Mouse (Mus musculus): ENCODE data around the gene Rab11fip4.

The Rab11fip4 gene

DNA sequence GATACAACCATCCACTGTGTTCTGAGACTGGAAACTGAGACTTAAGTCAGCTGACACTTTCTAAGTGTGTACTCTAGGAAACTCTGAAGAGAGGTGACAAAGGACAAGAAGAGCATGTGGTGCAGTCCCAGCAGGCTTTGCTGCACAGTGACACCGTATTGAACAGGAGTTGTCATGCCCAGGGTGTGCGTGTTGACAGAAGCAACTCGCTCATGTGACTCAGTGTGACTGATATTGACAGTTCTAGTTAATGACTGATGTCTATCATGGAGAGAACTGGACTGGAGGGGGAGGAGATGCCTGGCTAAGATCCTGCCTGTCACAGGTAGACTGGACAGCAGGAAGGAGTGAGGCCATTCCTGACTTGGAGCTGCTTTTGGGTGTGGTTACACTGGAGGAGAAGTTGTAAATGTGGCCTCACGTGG is 63.4 kb downstream of the Rab11fip4 start:
- DNase-seq (ENCODE audit: low read depth, low spot score), result no peak

GRCm38 (mm10) chr11:79655592-79655991 is 64.6 kb downstream of the Rab11fip4 start:
- DNase-seq (ENCODE audit: low read depth, low spot score), result no peak

GRCm38 (mm10) chr11:79656491-79656890 is 65.5 kb downstream of the Rab11fip4 start:
- DNase-seq (ENCODE audit: low read depth, low spot score), result no peak

DNA sequence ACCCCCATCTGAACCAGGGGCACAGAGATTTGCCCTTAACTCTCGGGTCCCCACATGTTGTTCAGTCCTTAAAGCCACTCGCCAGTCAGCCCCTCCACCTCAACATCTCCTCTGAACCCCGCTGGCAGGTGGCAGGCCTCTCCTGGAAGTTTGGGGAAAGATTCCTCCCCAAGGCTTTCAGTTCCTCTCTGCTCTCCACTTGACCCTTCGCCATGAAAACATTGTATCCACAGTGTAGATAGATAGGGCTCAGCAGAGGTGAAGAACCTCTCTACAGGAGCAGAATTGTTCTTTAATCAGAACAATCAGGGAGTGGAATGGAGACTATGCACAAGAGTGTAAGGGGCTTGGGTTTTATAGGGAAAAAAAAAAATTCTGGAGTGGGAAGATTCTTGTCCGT is 66.0 kb downstream of the Rab11fip4 start:
- DNase-seq (ENCODE audit: low read depth, low spot score), result no peak

DNA sequence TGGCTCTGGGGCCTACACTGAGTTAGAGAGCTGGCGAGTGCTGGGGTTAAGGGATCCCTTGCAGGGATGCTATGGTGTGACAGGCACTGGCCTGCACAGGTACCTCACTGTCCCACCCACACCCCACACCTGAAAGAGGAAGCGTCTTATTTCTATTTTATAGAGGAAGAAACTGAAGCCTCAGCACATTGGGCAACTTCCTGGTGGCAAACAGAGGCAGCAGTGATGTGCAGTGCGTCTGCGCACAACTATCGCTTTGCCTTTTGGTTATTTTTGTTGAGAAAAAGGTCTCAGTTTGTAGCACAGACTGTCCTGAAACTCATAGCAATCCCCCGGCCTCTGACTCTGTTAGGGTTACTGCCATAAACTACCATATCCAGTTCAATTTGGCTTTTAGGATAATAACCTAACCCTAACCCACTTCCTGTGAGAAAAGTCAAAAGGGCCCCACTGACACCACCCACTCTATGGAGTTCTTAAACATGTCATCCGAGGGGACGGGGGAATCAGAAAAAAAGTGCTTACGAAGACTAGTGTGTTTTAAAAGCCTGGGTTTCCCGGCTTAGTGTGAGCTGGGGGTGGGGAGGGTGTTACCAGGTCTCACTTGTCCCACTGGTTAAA is 67.3 kb downstream of the Rab11fip4 start:
- DNase-seq (ENCODE audit: low read depth, low spot score), result no peak

- DNase-seq (ENCODE audit: low read depth, low spot score), result peak; percentile 81
Measured at GRCm38 (mm10) chr11:79660361-79661205, 69.6 kb downstream of the Rab11fip4 start.

- DNase-seq (ENCODE audit: low read depth, low spot score), result no peak
Measured at GRCm38 (mm10) chr11:79661877-79662545, 71.0 kb downstream of the Rab11fip4 start.

- no peak for DNase-seq (ENCODE audit: low read depth, low spot score)
Measured at GRCm38 (mm10) chr11:79663158-79663557, 72.1 kb downstream of the Rab11fip4 start.

DNA sequence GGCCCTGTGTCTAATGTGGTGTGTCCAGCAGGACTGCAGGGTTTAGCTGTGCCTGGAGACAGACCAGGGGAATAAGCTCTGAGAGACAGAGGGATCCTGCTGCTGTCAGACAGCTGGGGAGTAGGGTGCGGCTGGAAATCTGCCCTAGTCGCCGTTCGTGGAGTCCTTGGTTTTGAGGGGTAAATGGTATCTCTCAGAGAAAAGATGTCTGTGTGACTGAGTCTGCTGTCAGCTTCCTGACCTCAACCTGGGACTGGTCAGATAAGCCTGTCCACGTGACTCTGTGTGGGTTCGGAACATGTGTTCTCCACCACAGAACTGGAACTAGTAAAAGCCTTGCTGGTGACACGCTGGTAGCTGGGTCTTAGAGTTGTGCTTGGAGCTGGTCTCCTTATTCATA is 72.6 kb downstream of the Rab11fip4 start:
- DNase-seq (ENCODE audit: low read depth, low spot score), result no peak

DNA sequence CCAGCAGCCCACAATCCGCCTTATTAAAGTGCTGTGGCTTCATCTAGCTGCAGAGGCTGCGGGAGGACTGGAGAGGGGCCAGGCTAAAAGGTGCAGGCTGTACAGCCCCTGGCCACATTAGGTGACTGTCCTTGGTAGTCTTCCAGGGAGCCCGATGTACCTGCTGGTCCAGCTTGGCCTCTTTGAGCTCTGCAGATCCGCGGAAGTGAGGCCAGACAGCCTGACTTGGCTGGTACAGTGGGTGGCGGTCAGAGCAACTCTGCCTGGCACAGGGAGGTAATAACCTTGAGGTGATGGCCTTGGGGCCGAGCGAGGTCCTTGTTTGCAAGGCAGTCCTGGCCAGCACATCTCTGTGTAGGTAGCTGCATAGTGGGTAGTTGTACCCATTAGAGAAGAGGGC is 75.5 kb downstream of the Rab11fip4 start:
- DNase-seq (ENCODE audit: low read depth, low spot score), result no peak

GRCm38 (mm10) chr11:79669210-79669609 is 78.2 kb downstream of the Rab11fip4 start:
- no peak for DNase-seq (ENCODE audit: low read depth, low spot score)

DNA sequence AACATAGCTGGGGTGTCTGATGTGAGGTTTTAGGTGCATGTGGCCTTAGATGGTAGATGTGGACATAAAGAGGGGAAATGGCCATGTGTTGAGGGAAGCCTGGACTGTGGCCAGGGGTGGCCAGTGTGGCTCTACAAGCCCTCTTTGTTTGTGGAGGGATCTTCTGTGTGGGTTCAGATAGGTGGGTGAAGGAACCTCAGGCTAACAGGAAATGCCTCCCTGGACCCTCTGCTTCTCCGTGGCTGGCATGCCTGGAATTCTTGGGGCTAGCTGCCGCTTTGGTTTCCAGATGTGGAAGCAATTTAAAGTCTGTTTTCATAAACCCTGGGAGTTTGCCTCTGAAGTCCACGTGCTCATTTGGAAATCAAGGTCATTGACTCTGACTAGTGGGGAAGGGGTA is 78.9 kb downstream of the Rab11fip4 start:
- no peak for DNase-seq (ENCODE audit: low read depth, low spot score)

GRCm38 (mm10) chr11:79670411-79670945 is 79.5 kb downstream of the Rab11fip4 start:
- DNase-seq (ENCODE audit: low read depth, low spot score), result no peak

GRCm38 (mm10) chr11:79671668-79672281 is 80.8 kb downstream of the Rab11fip4 start:
- no peak for DNase-seq (ENCODE audit: low read depth, low spot score)

GRCm38 (mm10) chr11:79673072-79673471 is 82.1 kb downstream of the Rab11fip4 start:
- DNase-seq (ENCODE audit: low read depth, low spot score), result no peak

GRCm38 (mm10) chr11:79673717-79674116 is 82.7 kb downstream of the Rab11fip4 start:
- DNase-seq (ENCODE audit: low read depth, low spot score), result no peak

DNA sequence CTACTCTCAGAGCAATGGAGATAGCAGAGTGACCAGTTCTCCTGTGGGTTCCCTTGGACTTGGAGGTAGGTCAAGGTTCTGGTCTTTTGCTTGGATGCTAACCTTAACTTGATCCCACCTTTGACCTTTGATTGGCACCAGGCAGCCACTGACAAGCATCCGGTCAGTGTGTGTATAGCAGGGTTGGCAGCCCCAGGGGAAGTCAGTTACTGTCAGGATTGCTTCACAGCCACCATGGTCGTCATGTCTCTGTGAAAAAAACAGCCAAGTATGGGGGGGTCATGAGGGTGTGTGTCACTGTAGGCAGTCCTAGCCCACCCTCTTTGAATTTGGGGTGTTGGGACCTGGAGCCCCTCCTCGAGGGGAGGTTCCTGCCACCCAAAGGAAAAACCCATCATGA is 83.2 kb downstream of the Rab11fip4 start:
- DNase-seq (ENCODE audit: low read depth, low spot score), result no peak

DNA sequence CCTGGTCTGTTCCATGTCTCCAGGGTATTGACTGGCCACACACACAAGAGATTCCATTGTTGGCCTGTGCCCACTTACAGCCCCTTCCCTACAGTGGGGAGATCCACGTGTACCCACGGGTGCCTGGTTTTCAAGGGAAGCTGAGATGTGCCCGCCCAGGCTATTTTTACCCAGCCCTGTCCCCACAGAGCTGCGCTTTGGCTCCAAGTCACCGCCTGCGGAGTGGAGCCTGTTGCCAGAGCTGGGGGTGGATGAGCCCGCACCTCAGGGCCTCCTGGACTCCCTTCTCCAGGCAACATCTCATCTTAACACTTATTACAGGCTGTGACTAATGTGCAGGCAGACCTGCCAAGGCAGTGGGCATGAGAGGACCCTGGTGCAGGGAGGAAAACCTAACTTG is 83.6 kb downstream of the Rab11fip4 start:
- DNase-seq (ENCODE audit: low read depth, low spot score), result no peak

- no peak for DNase-seq (ENCODE audit: low read depth, low spot score)
Measured at GRCm38 (mm10) chr11:79675285-79675684, 84.3 kb downstream of the Rab11fip4 start.

DNA sequence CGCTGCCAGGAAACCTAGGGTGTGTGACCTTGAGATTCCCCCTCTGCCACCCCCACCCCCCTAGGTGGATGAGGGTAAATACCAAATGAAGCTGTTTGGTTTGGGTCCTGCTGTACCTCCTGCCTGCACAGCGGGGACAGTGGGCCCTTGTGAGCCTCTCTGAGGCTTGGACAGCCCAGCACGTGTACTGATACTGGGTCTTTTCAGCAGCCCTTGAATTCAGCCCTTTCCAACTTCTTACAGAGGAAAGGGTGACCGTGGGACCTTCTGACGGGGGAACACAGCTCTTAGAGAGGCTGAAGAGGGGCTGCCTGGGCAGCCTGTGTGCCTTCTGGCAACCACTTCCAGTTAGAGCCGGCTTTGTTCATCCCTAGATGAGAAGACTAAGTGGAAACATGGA is 85.0 kb downstream of the Rab11fip4 start:
- DNase-seq (ENCODE audit: low read depth, low spot score), result no peak

GRCm38 (mm10) chr11:79676483-79676967 is 85.5 kb downstream of the Rab11fip4 start:
- DNase-seq (ENCODE audit: low read depth, low spot score), result no peak

DNA sequence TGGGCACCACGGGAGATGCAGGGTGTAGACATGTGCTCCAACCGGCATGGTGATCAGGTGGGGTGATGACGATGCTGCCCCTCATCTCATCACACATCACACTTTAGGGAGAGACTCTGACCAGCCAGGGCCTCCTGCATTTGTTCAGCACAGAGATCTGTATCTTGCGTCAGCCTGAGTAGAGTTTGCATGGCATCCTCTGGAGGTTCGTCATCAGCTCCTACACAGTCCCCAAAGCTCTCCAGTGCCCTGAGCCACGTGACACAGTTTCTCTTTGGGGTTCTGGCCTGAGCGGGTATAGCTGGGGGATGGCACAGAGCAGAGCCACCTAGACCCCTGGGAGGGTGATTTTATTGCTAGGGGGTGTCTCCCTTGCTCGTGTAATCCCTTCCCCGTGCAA is 86.4 kb downstream of the Rab11fip4 start:
- no peak for DNase-seq (ENCODE audit: low read depth, low spot score)
